Mouse (Mus musculus): ENCODE measurements around the gene Ssbp2. TPM values are rescaled to one million over a fixed set of nuclear protein-coding genes. Genes with fewer than 3 reads are reported as not detected.

Gene Ssbp2
- polyA plus RNA-seq (2015; fragmentation: Nextera tagmentation; extraction: Ambion mirVana): 18.8 and 21.6 TPM in 2 replicates

DNA sequence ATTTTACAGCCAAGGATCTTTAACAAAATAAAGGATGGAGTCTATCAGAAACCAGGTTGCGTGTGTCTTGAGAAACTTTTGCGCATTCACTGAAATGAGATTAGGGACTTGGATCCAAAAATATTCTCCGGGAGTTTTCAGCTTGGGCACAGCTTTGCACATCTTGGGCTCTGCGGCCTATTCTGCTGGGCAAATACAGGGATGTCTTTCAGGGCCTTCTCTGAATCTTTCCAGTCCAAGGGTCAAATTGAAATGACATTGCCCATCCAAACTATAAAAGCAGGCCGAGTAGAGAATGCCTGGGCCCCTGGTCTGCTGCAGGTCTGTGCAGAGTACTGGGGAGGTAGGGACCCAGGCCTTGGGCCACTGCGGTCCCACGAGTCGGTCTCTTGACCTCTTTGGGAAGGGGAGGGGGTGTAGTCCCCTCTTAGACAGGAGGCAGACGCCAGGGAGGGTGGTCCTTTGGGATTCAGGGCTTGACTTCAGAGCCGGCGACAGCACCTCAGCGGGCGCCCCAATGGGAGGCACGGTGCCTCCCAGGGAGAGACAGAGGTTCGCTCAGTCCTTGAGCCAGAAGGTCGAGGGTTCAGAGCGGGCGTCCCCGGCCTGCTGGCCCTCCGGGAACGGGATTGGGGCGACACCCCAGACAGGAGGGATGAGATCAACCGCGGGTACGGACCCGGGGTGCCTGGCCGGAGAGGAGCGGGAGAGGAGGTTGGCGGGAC is at the start of gene Ssbp2:
Gene Ssbp2 (plus strand): TSS at position 388 of the 725 bp plus-strand sequence.
- Histone ChIP-seq H3K27me3 (ENCODE audit: insufficient read depth, low read length) (no peaks in the 10 kb centered on the region), H3K9me3 (ENCODE audit: low read length) (no peaks in the 10 kb centered on the region), H3K9ac (replicated peaks) (peak within 1 kb of the TSS; percentile 94), H3K27ac (ENCODE audit: low read depth) (peak within 1 kb of the TSS; percentile 93), H3K36me3 (replicated peaks; ENCODE audit: insufficient read depth, low read length) (no peaks in the 10 kb centered on the region), H3K4me1 (ENCODE audit: insufficient read depth) (peaks cover 12% of the 10 kb centered on the region), H3K4me3 (ENCODE audit: low read depth, low read length) (peak within 1 kb of the TSS; percentile 83), H3K4me2 (ENCODE audit: low read depth, low read length) (peak within 1 kb of the TSS; percentile 96)
- no peak for TF ChIP-seq EP300 (IDR thresholded peaks at IDR 0.05; ENCODE audit: low read depth)
- TF ChIP-seq CTCF (IDR thresholded peaks at IDR 0.05; ENCODE audit: low read depth): no peak
- DNase-seq: no peak
- ATAC-seq: peak; percentile 65
- WGBS (ENCODE audit: insufficient replicate concordance): 11% methylated on average over 28 of the region's 29 CpGs

DNA sequence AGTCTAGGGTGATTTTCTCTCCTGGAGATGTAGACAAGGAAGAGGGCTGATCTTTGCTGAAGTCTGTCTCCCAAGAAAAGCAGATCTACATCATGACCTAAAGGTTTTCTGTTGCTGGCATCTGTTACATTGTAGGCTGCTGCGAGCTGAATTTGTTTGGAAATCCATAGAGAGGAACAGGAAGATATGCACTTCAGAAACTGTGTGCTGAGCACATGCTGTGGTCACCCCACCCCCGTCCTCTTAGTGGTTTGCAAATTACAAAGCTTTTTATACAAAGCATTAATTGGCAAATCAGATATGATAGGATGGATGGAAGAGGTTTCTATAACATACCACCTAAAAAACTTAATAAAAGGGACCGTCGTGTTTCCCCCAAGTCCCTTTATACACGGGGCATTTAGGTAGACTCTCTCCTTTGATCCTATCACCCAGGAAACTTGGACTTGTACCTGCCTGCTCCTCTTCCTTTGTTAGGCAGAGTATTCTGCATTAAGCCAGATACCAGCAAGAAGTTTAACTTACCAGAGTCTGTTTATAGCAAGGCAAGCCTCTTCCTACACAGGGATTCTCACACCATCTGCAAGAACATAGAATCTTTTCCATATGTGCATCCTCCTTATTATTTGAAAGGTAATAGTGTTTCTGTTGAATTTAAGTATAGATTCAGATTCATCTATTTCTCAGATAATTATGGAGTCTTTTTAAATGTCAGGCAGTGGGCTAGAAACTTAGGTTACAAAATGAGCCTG is 46.2 kb upstream of the Ssbp2 start:
- ATAC-seq (no peak), DNase-seq (no peak)
- H3K9me3 ChIP-seq (ENCODE audit: low read length): no peaks in the 10 kb centered on the region
- WGBS (ENCODE audit: insufficient replicate concordance): 66% methylated on average over 5 of the region's 5 CpGs
- no peak overlapping the region for H3K27ac ChIP-seq (ENCODE audit: low read depth)
- no peak overlapping the region for H3K4me2 ChIP-seq (ENCODE audit: low read depth, low read length)
- H3K27me3 ChIP-seq (ENCODE audit: insufficient read depth, low read length): no peaks in the 10 kb centered on the region
- H3K36me3 ChIP-seq (replicated peaks; ENCODE audit: insufficient read depth, low read length): no peaks in the 10 kb centered on the region
- H3K4me1 ChIP-seq (ENCODE audit: insufficient read depth): peaks cover 4% of the 10 kb centered on the region; the same call in 1 of the 2 replicates
- H3K4me3 ChIP-seq (ENCODE audit: low read depth, low read length): no peak overlapping the region
- TF ChIP-seq EP300 (IDR thresholded peaks at IDR 0.05; ENCODE audit: low read depth) (no peak), CTCF (IDR thresholded peaks at IDR 0.05; ENCODE audit: low read depth) (no peak)
- H3K9ac ChIP-seq (replicated peaks): no peak overlapping the region

DNA sequence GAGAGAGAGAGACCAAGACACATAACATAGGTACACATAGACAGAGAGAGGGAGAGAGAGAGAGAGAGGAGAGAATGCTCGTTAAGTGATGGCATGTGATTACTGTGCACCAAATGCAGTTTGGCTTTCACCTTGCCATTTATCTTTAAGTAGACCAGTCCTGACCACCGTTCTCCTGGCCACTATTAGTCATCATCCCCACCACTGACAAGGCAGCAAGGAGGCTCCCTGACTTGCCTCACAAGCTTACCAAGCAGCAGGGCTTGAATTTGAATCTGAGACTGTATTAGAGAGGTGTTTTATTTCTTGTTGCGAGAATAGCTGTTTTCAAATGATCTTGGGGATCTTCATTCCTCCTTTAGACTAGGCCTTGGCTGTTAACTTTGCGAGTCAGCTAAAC is 44.2 kb upstream of the Ssbp2 start:
- WGBS (ENCODE audit: insufficient replicate concordance): 77% methylated on average over 4 of the region's 4 CpGs

DNA sequence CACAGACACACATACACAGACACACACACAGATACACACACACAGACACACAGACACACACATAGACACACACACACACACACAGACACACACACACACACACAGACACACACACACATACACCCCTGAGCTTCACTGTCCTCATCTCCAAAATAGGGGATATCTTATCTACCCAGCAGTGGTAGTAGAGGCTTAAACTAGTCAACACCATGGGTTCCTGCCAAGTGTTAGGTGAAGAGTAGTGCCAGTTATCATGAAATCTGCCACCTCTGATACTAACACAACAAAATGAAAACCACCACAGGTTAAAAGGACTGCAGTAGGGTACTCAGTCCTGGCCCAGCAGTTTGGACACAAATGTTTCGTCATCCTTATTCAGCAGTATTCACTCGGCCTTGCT is 43.4 kb upstream of the Ssbp2 start:
- TF ChIP-seq EP300 (IDR thresholded peaks at IDR 0.05; ENCODE audit: low read depth): no peak
- no peak for TF ChIP-seq CTCF (IDR thresholded peaks at IDR 0.05; ENCODE audit: low read depth)
- no peak for DNase-seq
- Histone ChIP-seq H3K27ac (ENCODE audit: low read depth) (no peak overlapping the region), H3K4me1 (ENCODE audit: insufficient read depth) (peaks cover 4% of the 10 kb centered on the region; the same call in 1 of the 2 replicates), H3K27me3 (ENCODE audit: insufficient read depth, low read length) (no peaks in the 10 kb centered on the region), H3K9me3 (ENCODE audit: low read length) (no peaks in the 10 kb centered on the region), H3K4me2 (ENCODE audit: low read depth, low read length) (no peak overlapping the region), H3K9ac (replicated peaks) (no peak overlapping the region), H3K4me3 (ENCODE audit: low read depth, low read length) (no peak overlapping the region), H3K36me3 (replicated peaks; ENCODE audit: insufficient read depth, low read length) (no peaks in the 10 kb centered on the region)
- ATAC-seq: 0 out of 2 replicates have a peak, but pooled peaks have one; percentile 23
- 53% methylated on average over 2 of the region's 2 CpGs for WGBS (ENCODE audit: insufficient replicate concordance)

More for the DNA sequence above, 44.2 kb upstream of the Ssbp2 start:
- no peak for TF ChIP-seq CTCF (IDR thresholded peaks at IDR 0.05; ENCODE audit: low read depth)
- no peak for TF ChIP-seq EP300 (IDR thresholded peaks at IDR 0.05; ENCODE audit: low read depth)
- Histone ChIP-seq H3K9ac (replicated peaks) (no peak overlapping the region), H3K36me3 (replicated peaks; ENCODE audit: insufficient read depth, low read length) (no peaks in the 10 kb centered on the region), H3K4me1 (ENCODE audit: insufficient read depth) (peaks cover 4% of the 10 kb centered on the region; the same call in 1 of the 2 replicates), H3K4me3 (ENCODE audit: low read depth, low read length) (no peak overlapping the region), H3K9me3 (ENCODE audit: low read length) (no peaks in the 10 kb centered on the region), H3K4me2 (ENCODE audit: low read depth, low read length) (no peak overlapping the region), H3K27ac (ENCODE audit: low read depth) (no peak overlapping the region), H3K27me3 (ENCODE audit: insufficient read depth, low read length) (no peaks in the 10 kb centered on the region)
- no peak for DNase-seq
- no peak for ATAC-seq

DNA sequence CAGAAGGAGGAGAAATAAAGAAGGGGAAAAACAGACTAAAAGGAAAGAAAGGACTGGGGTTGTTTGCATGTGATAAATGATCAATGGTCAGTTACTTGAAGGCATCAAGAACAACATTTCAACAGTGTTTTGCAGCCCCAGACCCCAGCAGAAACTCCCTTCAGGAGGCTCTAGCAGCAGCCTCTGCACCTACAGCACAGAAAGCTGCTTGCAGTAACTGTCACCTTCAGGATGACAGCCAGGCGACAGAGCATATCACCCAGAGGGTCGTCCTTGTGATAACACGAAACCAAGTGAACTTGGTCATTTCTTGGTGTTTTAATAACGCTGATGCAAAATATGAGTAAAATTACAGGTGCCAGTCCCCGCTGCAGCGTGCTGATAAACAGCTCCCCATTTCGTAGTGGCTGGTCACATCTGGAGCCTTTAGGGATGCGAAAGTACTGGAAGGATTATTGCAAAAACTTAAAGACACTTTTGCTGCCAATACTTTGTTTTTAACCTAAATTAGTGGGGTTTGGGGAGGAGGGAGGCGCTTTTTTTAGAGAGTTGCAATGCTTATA is 38.6 kb upstream of the Ssbp2 start:
- TF ChIP-seq EP300 (IDR thresholded peaks at IDR 0.05; ENCODE audit: low read depth) (peak; percentile 63; the same call in 1 of the 2 replicates), CTCF (IDR thresholded peaks at IDR 0.05; ENCODE audit: low read depth) (no peak)
- H3K4me3 ChIP-seq (ENCODE audit: low read depth, low read length): no peak overlapping the region
- no peaks in the 10 kb centered on the region for H3K4me1 ChIP-seq (ENCODE audit: insufficient read depth)
- WGBS (ENCODE audit: insufficient replicate concordance): 27% methylated on average over 9 of the region's 9 CpGs
- ATAC-seq: no peak; the same call in 1 of the 2 replicates
- H3K9me3 ChIP-seq (ENCODE audit: low read length): no peaks in the 10 kb centered on the region
- H3K36me3 ChIP-seq (replicated peaks; ENCODE audit: insufficient read depth, low read length): no peaks in the 10 kb centered on the region
- H3K4me2 ChIP-seq (ENCODE audit: low read depth, low read length): peak overlapping the region; percentile 30; the same call in 1 of the 2 replicates
- H3K9ac ChIP-seq (replicated peaks): no peak overlapping the region
- DNase-seq: peak; percentile 45
- no peaks in the 10 kb centered on the region for H3K27me3 ChIP-seq (ENCODE audit: insufficient read depth, low read length)
- no peak overlapping the region for H3K27ac ChIP-seq (ENCODE audit: low read depth)

DNA sequence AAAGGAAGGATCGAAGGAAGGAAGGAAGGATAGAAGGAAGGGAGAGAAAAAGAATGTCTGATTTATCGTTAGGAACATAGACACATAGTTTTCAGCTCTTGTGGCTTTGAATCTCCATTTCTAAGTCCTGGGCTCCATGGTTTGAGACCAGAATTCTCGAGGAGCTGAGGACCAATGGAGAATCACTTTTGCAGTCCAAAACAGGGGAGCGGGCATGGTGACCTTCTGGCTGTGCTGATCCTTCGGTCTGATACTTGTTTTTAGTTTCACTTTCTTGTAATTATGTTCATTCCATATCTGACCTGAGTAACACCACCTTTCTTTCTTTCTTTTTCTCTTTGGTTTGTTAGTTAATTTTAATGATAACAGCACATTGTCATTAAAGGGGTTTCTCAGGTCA is 29.2 kb upstream of the Ssbp2 start:
- WGBS (ENCODE audit: insufficient replicate concordance): 57% methylated on average over 5 of the region's 5 CpGs

More for the DNA sequence above, 29.2 kb upstream of the Ssbp2 start:
- Histone ChIP-seq H3K9ac (replicated peaks) (no peak overlapping the region), H3K27ac (ENCODE audit: low read depth) (no peak overlapping the region), H3K27me3 (ENCODE audit: insufficient read depth, low read length) (no peaks in the 10 kb centered on the region), H3K4me1 (ENCODE audit: insufficient read depth) (no peaks in the 10 kb centered on the region), H3K36me3 (replicated peaks; ENCODE audit: insufficient read depth, low read length) (no peaks in the 10 kb centered on the region), H3K9me3 (ENCODE audit: low read length) (no peaks in the 10 kb centered on the region), H3K4me2 (ENCODE audit: low read depth, low read length) (peak overlapping the region; percentile 34; the same call in 1 of the 2 replicates), H3K4me3 (ENCODE audit: low read depth, low read length) (peak overlapping the region; percentile 21; the same call in 1 of the 2 replicates)
- ATAC-seq (no peak), DNase-seq (no peak)
- no peak for TF ChIP-seq EP300 (IDR thresholded peaks at IDR 0.05; ENCODE audit: low read depth)
- no peak for TF ChIP-seq CTCF (IDR thresholded peaks at IDR 0.05; ENCODE audit: low read depth)
